In the genomic region with DNA sequence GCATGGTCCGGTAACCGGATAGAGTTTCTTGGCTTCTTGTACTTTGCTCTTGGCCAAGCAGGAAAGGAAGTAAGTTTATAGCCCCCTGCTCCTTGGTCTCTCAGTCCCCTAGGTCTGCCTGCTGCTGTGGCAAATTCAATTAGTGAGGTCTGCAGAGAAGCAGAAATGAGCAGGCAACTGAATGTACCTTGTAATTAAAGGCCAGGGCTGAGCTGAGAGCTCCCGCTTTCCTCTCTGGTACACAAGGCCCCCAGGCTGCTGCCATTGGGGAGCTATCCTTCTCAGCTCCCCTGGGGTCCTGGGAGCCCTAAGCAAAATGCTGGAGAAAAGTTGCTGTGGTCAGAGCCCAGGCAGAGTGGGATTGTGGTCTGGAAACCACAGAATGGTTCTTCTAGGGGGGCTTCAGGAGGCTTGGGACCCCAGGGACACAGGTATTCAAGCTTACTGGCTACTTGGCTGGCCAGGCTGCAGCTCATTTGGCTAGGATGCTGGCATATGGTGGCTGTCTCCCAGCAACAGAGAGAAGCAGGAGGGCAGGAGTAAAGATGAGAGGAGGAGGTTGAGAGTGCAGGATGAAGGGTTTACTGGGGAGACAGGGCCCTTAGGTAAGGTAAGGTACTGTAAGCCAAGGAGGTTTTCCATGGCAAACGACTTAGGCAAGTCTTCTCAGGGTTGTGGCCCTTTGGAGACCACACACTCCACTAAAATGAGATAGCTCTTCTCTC, we compare ENCODE assay signal across 8 mouse cellular contexts. TPM values are rescaled to one million over a fixed set of nuclear protein-coding genes. Genes with fewer than 3 reads are reported as not detected.
DNase-seq lines count a peak whose midpoint lies in the region; ATAC-seq and TF ChIP-seq lines count a peak whose summit lies in the region.

No protein-coding gene starts in this region.

- no peaks in the 10 kb centered on the region for H3K9me3 ChIP-seq in midbrain, embryonic 16.5 days (replicated peaks; ENCODE audit: control insufficient read depth, low read length, poor library complexity, severe bottlenecking)
- no peaks in the 10 kb centered on the region for H3K9me3 ChIP-seq in midbrain, embryonic 15.5 days
- no peaks in the 10 kb centered on the region for H3K9me3 ChIP-seq in intestine, embryonic 15.5 days

- H3K27ac ChIP-seq in heart, adult 2 months = peak overlapping the region; percentile 50
- H3K27ac ChIP-seq in midbrain, embryonic 16.5 days (ENCODE audit: low read length) = no peak overlapping the region
- no peak overlapping the region for H3K27ac ChIP-seq in midbrain, embryonic 15.5 days
- H3K27ac ChIP-seq in intestine, embryonic 15.5 days = peak overlapping the region; percentile 78

- H3K4me2 ChIP-seq in midbrain, embryonic 16.5 days (ENCODE audit: low read length) = no peak overlapping the region
- no peak overlapping the region for H3K4me2 ChIP-seq in midbrain, embryonic 15.5 days
- H3K4me2 ChIP-seq in intestine, embryonic 15.5 days (replicated peaks) = peak overlapping the region; percentile 53

- WGBS in heart, adult 2 months = 54% methylated on average over 4 of the region's 4 CpGs
- WGBS in midbrain, embryonic 16.5 days = 76% methylated on average over 4 of the region's 4 CpGs
- 77% methylated on average over 4 of the region's 4 CpGs for WGBS in midbrain, embryonic 15.5 days
- 51% methylated on average over 4 of the region's 4 CpGs for WGBS in intestine, embryonic 15.5 days

- no peaks in the 10 kb centered on the region for H3K36me3 ChIP-seq in heart, adult 2 months (ENCODE audit: control insufficient read depth, insufficient read depth, low read length)
- no peaks in the 10 kb centered on the region for H3K36me3 ChIP-seq in midbrain, embryonic 16.5 days (ENCODE audit: control insufficient read depth, insufficient read depth, low read length)
- no peaks in the 10 kb centered on the region for H3K36me3 ChIP-seq in midbrain, embryonic 15.5 days (replicated peaks)
- no peaks in the 10 kb centered on the region for H3K36me3 ChIP-seq in intestine, embryonic 15.5 days

- H3K4me3 ChIP-seq in heart, adult 2 months = peak overlapping the region; percentile 35
- H3K4me3 ChIP-seq in midbrain, embryonic 16.5 days (ENCODE audit: low read depth, low read length) = no peak overlapping the region
- no peak overlapping the region for H3K4me3 ChIP-seq in midbrain, embryonic 15.5 days
- peak overlapping the region; percentile 23 for H3K4me3 ChIP-seq in intestine, embryonic 15.5 days (replicated peaks)

- DNase-seq in heart, adult 2 months = no peak
- no peak for DNase-seq in heart, postnatal 25 days (ENCODE audit: low spot score)
- DNase-seq in B cell, adult 2 months = no peak
- DNase-seq in adipocyte (ENCODE audit: low spot score) = no peak

- H3K27me3 ChIP-seq in heart, adult 2 months (ENCODE audit: control insufficient read depth, insufficient read depth, low read length) = no peaks in the 10 kb centered on the region
- no peaks in the 10 kb centered on the region for H3K27me3 ChIP-seq in midbrain, embryonic 16.5 days (ENCODE audit: control insufficient read depth, insufficient read depth, low read depth, low read length)
- no peaks in the 10 kb centered on the region for H3K27me3 ChIP-seq in midbrain, embryonic 15.5 days (replicated peaks)
- 0 out of 2 replicates have a peak, but pooled peaks cover 3% of the 10 kb centered on the region for H3K27me3 ChIP-seq in intestine, embryonic 15.5 days (replicated peaks)

- TF ChIP-seq POLR2A in heart, adult 2 months (IDR thresholded peaks at IDR 0.05; ENCODE audit: insufficient read depth, low read depth, low read length) = no peak

- no peaks in the 10 kb centered on the region for H3K79me2 ChIP-seq in heart, adult 2 months (replicated peaks; ENCODE audit: control insufficient read depth, insufficient read depth, low read length)

- TF ChIP-seq EP300 in heart, adult 2 months (IDR thresholded peaks at IDR 0.05; ENCODE audit: insufficient read depth, low read depth, low read length) = no peak

- 0 out of 2 replicates have a peak, but pooled peaks have one; percentile 27 for ATAC-seq in midbrain, embryonic 16.5 days
- no peak for ATAC-seq in midbrain, embryonic 15.5 days (replicated peaks)
- no peak for ATAC-seq in intestine, embryonic 15.5 days
- ATAC-seq in monocyte, adult 5-6 weeks (replicated peaks; ENCODE audit: insufficient number of reproducible peaks, low FRiP score, low TSS enrichment, poor library complexity, severe bottlenecking) = no peak

- peak overlapping the region; percentile 47 for H3K9ac ChIP-seq in heart, adult 2 months (ENCODE audit: low read depth, low read length)
- H3K9ac ChIP-seq in midbrain, embryonic 16.5 days (ENCODE audit: low read depth, low read length) = no peak overlapping the region
- H3K9ac ChIP-seq in midbrain, embryonic 15.5 days = no peak overlapping the region
- peak overlapping the region; percentile 47 for H3K9ac ChIP-seq in intestine, embryonic 15.5 days

- no peak for TF ChIP-seq CTCF in heart, adult 2 months (IDR thresholded peaks at IDR 0.05)

- intact Hi-C loops in heart, adult 2 months (cut with DNase I) = no loop called here
- intact Hi-C loops in heart, postnatal 25 days (cut with DNase I) = no loop called here

- peaks cover 5% of the 10 kb centered on the region; the same call in 1 of the 2 replicates for H3K4me1 ChIP-seq in heart, adult 2 months (ENCODE audit: control insufficient read depth, insufficient read depth, low read length)
- H3K4me1 ChIP-seq in midbrain, embryonic 16.5 days (ENCODE audit: control insufficient read depth, insufficient read depth, low read length) = peaks cover 8% of the 10 kb centered on the region
- peaks cover 12% of the 10 kb centered on the region for H3K4me1 ChIP-seq in midbrain, embryonic 15.5 days
- peaks cover 27% of the 10 kb centered on the region for H3K4me1 ChIP-seq in intestine, embryonic 15.5 days (replicated peaks)

RNA-seq across cellular contexts. Expression of gene Dab2ip, which starts 0.9 kb away (rescaled TPM):
- 10 to 100 TPM; 45.6 to 47.9 TPM for total RNA-seq in heart, adult 2 months (2021)
- 34.5 and 37.5 TPM in 2 replicates for polyA plus RNA-seq in heart, adult 2 months (2012; rRNA removed)
- 10 to 100 TPM; 46.0 to 52.1 TPM for total RNA-seq in heart, postnatal 25 days (2021)
- polyA plus RNA-seq in midbrain, embryonic 16.5 days (2015; fragmentation: Nextera tagmentation; extraction: Ambion mirVana) = 33.2 and 46.1 TPM in 2 replicates
- polyA plus RNA-seq in midbrain, embryonic 15.5 days (2015; fragmentation: Nextera tagmentation; extraction: Ambion mirVana) = 75.5 and 79.7 TPM in 2 replicates
- 52.7 and 54.9 TPM in 2 replicates for polyA plus RNA-seq in intestine, embryonic 15.5 days (2015; fragmentation: Nextera tagmentation; extraction: Ambion mirVana)
- total RNA-seq in monocyte, adult 5-6 weeks (2017) = 4.6 to 23.2 TPM (median 5.5 TPM) in 3 replicates

Comparison
In these comparisons a context has a peak if more than half of its experiments do, and no peak if none do; other contexts are left out.
1. H3K27ac ChIP-seq: peak in heart, adult 2 months (single experiment) and intestine, embryonic 15.5 days (single experiment); none in midbrain, embryonic 16.5 days (single experiment) and midbrain, embryonic 15.5 days (single experiment).
2. H3K4me3 ChIP-seq: peak in heart, adult 2 months (single experiment) and intestine, embryonic 15.5 days (single experiment); none in midbrain, embryonic 16.5 days (single experiment) and midbrain, embryonic 15.5 days (single experiment).
3. H3K9ac ChIP-seq: peak in heart, adult 2 months (single experiment) and intestine, embryonic 15.5 days (single experiment); none in midbrain, embryonic 16.5 days (single experiment) and midbrain, embryonic 15.5 days (single experiment).